Mouse (Mus musculus): ENCODE measurements around the gene Kcnf1. TPM values are rescaled to one million over a fixed set of nuclear protein-coding genes. Genes with fewer than 3 reads are reported as not detected.

Gene Kcnf1
- polyA plus RNA-seq, 1 experiment, result 58.4 TPM

DNA sequence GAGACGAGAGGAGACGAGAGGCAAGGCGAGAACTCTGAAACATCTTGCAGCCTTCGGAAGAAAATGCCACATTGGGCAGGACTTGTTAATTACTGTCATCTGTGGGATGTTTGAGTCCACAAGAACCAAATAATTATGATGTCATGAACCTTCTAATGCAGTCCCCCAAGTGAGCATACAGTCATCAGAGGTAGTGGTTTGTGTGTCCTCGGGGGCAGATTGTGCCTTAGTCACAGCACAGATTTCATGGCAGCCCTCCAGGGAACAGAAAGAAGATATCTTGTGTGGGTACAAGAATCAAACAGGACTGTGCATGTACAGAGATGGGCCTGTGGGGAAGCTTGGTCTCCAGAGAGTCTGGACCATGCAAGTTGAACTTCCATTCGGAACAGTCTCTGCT lies 17.5 kb upstream of the Kcnf1 start:
- TF ChIP-seq POLR2A (IDR thresholded peaks at IDR 0.05; ENCODE audit: extremely low read depth, insufficient read depth, low read length) (no peak), CTCF (IDR thresholded peaks at IDR 0.05; ENCODE audit: extremely low read depth, insufficient read depth, low read length) (no peak)
- no peak overlapping the region for H3K4me3 ChIP-seq (ENCODE audit: insufficient read depth, low read length)
- no peaks in the 10 kb centered on the region for H3K4me1 ChIP-seq (ENCODE audit: control insufficient read depth, insufficient read depth, low read length)
- H3K27ac ChIP-seq (ENCODE audit: insufficient read depth, low read length), result no peak overlapping the region

- Histone ChIP-seq H3K27ac (ENCODE audit: insufficient read depth, low read length) (no peak overlapping the region), H3K4me1 (ENCODE audit: control insufficient read depth, insufficient read depth, low read length) (no peaks in the 10 kb centered on the region), H3K4me3 (ENCODE audit: insufficient read depth, low read length) (no peak overlapping the region)
- TF ChIP-seq CTCF (IDR thresholded peaks at IDR 0.05; ENCODE audit: extremely low read depth, insufficient read depth, low read length), result no peak
- TF ChIP-seq POLR2A (IDR thresholded peaks at IDR 0.05; ENCODE audit: extremely low read depth, insufficient read depth, low read length), result no peak
Measured at GRCm38 (mm10) chr12:17193311-17193710, 16.6 kb upstream of the Kcnf1 start.

- no peak overlapping the region for H3K27ac ChIP-seq (ENCODE audit: insufficient read depth, low read length)
- no peaks in the 10 kb centered on the region for H3K4me1 ChIP-seq (ENCODE audit: control insufficient read depth, insufficient read depth, low read length)
- H3K4me3 ChIP-seq (ENCODE audit: insufficient read depth, low read length), result no peak overlapping the region
- TF ChIP-seq POLR2A (IDR thresholded peaks at IDR 0.05; ENCODE audit: extremely low read depth, insufficient read depth, low read length) (no peak), CTCF (IDR thresholded peaks at IDR 0.05; ENCODE audit: extremely low read depth, insufficient read depth, low read length) (no peak)
Measured at GRCm38 (mm10) chr12:17192887-17193286, 16.2 kb upstream of the Kcnf1 start.

DNA sequence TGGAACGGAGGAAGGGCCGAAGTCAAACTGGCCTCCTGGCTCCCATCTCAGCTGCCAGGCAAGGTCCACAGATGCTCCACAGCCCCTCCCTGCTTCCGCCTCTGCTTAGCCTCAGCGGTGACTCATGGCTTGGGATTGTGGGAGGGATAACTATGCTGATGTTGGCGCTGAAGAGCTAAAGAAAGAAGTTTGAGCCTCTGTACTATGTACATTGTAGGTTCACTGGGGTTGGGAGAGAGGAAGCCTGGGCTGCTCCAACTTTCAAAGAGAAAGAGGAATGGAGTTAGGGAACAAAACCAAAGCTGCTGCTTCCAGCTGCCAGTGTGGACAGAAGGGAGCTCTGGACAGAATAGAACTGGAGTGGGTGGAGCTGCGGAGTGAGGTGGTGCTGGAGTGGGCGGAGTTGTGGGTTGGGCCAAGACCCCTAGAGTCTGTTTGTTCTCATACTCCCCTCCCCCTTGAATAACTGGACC lies 7.7 kb upstream of the Kcnf1 start:
- Histone ChIP-seq H3K27ac (ENCODE audit: insufficient read depth, low read length) (no peak overlapping the region), H3K4me1 (ENCODE audit: control insufficient read depth, insufficient read depth, low read length) (peaks cover 5% of the 10 kb centered on the region), H3K4me3 (ENCODE audit: insufficient read depth, low read length) (no peak overlapping the region)
- TF ChIP-seq CTCF (IDR thresholded peaks at IDR 0.05; ENCODE audit: extremely low read depth, insufficient read depth, low read length) (no peak), POLR2A (IDR thresholded peaks at IDR 0.05; ENCODE audit: extremely low read depth, insufficient read depth, low read length) (no peak)

GRCm38 (mm10) chr12:17183788-17184187 lies 7.1 kb upstream of the Kcnf1 start:
- no peak for TF ChIP-seq CTCF (IDR thresholded peaks at IDR 0.05; ENCODE audit: extremely low read depth, insufficient read depth, low read length)
- no peak for TF ChIP-seq POLR2A (IDR thresholded peaks at IDR 0.05; ENCODE audit: extremely low read depth, insufficient read depth, low read length)
- no peak overlapping the region for H3K4me3 ChIP-seq (ENCODE audit: insufficient read depth, low read length)

GRCm38 (mm10) chr12:17176041-17176756 lies 489 bp downstream of the Kcnf1 start:
- Histone ChIP-seq H3K4me3 (ENCODE audit: insufficient read depth, low read length) (peak overlapping the region; percentile 65), H3K4me1 (ENCODE audit: control insufficient read depth, insufficient read depth, low read length) (no peaks in the 10 kb centered on the region), H3K27ac (ENCODE audit: insufficient read depth, low read length) (peak overlapping the region; percentile 61)
- peak; percentile 86 for TF ChIP-seq POLR2A (IDR thresholded peaks at IDR 0.05; ENCODE audit: extremely low read depth, insufficient read depth, low read length)
- peak; percentile 49 for TF ChIP-seq CTCF (IDR thresholded peaks at IDR 0.05; ENCODE audit: extremely low read depth, insufficient read depth, low read length)

More at GRCm38 (mm10) chr12:17183788-17184187, 7.1 kb upstream of the Kcnf1 start:
- Histone ChIP-seq H3K27ac (ENCODE audit: insufficient read depth, low read length) (no peak overlapping the region), H3K4me1 (ENCODE audit: control insufficient read depth, insufficient read depth, low read length) (peaks cover 5% of the 10 kb centered on the region)

- peak overlapping the region; percentile 61 for H3K27ac ChIP-seq (ENCODE audit: insufficient read depth, low read length)
- H3K4me3 ChIP-seq (ENCODE audit: insufficient read depth, low read length), result peak overlapping the region; percentile 65
- no peak for TF ChIP-seq POLR2A (IDR thresholded peaks at IDR 0.05; ENCODE audit: extremely low read depth, insufficient read depth, low read length)
- no peak for TF ChIP-seq CTCF (IDR thresholded peaks at IDR 0.05; ENCODE audit: extremely low read depth, insufficient read depth, low read length)
- H3K4me1 ChIP-seq (ENCODE audit: control insufficient read depth, insufficient read depth, low read length), result no peaks in the 10 kb centered on the region; the same call in 1 of the 2 replicates
Measured at GRCm38 (mm10) chr12:17175531-17175951, 1.1 kb downstream of the Kcnf1 start.

DNA sequence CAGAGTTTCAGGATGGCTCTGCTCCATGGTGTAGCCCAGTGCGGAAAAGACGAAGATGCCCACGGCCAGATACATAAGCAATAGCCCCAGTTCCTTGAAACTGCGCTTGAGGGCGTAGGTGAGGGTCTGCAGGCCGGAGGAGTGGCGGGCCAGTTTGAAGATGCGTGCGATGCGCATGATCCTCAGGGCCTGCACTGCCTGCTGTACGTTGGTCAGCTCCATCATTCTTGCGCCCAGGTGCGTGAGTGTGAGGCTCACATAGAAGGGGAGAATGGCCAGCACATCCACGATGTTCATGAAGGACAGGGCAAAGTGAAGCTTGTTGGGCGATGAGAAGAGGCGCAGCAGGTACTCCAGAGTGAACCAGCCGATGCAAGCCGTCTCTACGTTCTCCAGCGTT lies 1.6 kb downstream of the Kcnf1 start:
- Histone ChIP-seq H3K4me3 (ENCODE audit: insufficient read depth, low read length) (peak overlapping the region; percentile 65), H3K4me1 (ENCODE audit: control insufficient read depth, insufficient read depth, low read length) (no peaks in the 10 kb centered on the region; the same call in 1 of the 2 replicates), H3K27ac (ENCODE audit: insufficient read depth, low read length) (peak overlapping the region; percentile 61)
- no peak for TF ChIP-seq CTCF (IDR thresholded peaks at IDR 0.05; ENCODE audit: extremely low read depth, insufficient read depth, low read length)
- no peak for TF ChIP-seq POLR2A (IDR thresholded peaks at IDR 0.05; ENCODE audit: extremely low read depth, insufficient read depth, low read length)

- no peak for TF ChIP-seq CTCF (IDR thresholded peaks at IDR 0.05; ENCODE audit: extremely low read depth, insufficient read depth, low read length)
- TF ChIP-seq POLR2A (IDR thresholded peaks at IDR 0.05; ENCODE audit: extremely low read depth, insufficient read depth, low read length), result peak; percentile 73
- H3K27ac ChIP-seq (ENCODE audit: insufficient read depth, low read length), result peak overlapping the region; percentile 61
- peaks cover 1% of the 10 kb centered on the region; the same call in 1 of the 2 replicates for H3K4me1 ChIP-seq (ENCODE audit: control insufficient read depth, insufficient read depth, low read length)
- peak overlapping the region; percentile 65 for H3K4me3 ChIP-seq (ENCODE audit: insufficient read depth, low read length)
Measured at GRCm38 (mm10) chr12:17174134-17174893, 2.4 kb downstream of the Kcnf1 start.
